Mouse (Mus musculus) cerebellum, adult 2 months (tissue): ENCODE measurements around the gene Otud6a.

Experiments
- CTCF ChIP-seq: fragments of 200-500 bp; IDR thresholded peaks from 2 replicates; pipeline ENCODE4 v1.5.1; 2011; ENCODE audit warnings: low read depth, mild to moderate bottlenecking, control low read depth, low read length, moderate library complexity, borderline replicate concordance; ENCODE audit not compliant: insufficient read depth
- POLR2A ChIP-seq: fragments of 200-500 bp; IDR thresholded peaks from 2 replicates; pipeline ENCODE4 v1.6.1; 2011; ENCODE audit warnings: low read length, control low read depth, borderline replicate concordance; ENCODE audit not compliant: insufficient read depth

DNA sequence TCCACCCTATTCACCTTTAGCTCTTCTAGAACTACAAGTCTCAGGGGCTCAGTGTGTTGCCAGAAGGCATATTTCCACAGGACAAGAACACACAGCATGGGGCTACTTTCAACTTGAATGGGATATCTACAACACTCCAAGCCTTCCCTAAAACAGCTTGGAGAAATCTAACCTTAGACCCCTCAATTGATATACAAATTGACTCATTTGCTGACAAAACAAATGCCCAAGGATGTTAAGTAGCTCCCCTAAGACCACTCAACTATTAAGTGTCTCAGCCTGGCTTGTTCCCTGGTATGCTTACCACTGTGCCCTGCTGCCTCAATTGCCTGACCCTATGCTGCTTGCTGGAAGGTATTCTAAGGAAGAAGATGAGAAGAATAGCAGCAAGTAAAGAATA is 27.9 kb upstream of the Otud6a start:
- TF ChIP-seq CTCF (no peak), POLR2A (no peak)
